Mouse (Mus musculus) adrenal gland, adult 8-10 months (tissue): Measurements from ENCODE around the gene Socs4. TPM values are rescaled to one million over a fixed set of nuclear protein-coding genes. Genes with fewer than 3 reads are reported as not detected.

ENCODE experiments used
- DNase-seq: peaks from one replicate; pipeline ENCODE4 v3.0.0; 2022
- total RNA-seq, 4 experiments: library from RNA; stranded (reverse); gene quantifications; 2 replicates each; pipeline ENCODE4 v1.2.4; 2022

Gene Socs4
- total RNA-seq, 4 experiments from 2014 or later: 19.8 to 21.7 (median 20.8) TPM

DNA sequence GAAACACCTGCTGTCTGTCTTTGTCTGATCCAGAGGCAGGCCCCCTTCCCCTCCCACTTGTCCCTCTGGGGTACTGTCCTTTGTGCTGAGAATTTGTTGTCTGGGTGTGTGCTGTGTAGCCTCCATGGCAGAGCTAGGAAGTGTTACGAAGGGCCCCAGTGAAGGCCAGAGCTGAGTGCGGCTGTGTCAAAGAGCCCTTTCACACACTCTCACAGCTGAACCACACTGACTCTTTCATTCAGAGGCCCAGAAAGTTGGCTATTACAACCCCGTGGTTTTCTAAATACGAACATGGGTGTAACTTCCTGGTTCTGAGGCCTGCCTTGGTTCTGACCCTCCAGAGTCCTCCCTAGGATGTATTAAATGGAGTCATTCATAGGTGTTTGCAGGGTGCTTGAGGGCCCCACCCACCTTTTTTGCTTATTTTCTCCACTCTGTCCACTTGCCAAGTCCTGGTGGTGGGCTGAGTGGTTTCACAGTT is 65.1 kb downstream of the Socs4 start:
- no peak for DNase-seq

Other genes starting within 250 kb of the Socs4 start
- gene Gch1, start 87.5 kb upstream of the Socs4 start, total RNA-seq: 10 to 100 TPM; 54.1 to 98.5 (median 75.2) TPM
- 1 to 10 TPM; 2.1 to 4.8 (median 2.6) TPM for gene Wdhd1, start 74 bp upstream of the Socs4 start, total RNA-seq
- 10 to 100 TPM; 68.5 to 86.6 (median 83.1) TPM for gene Mapk1ip1l, start 21.3 kb downstream of the Socs4 start, total RNA-seq
- gene Lgals3, start 90.8 kb downstream of the Socs4 start, total RNA-seq: 10 to 100 TPM; 13.9 to 50.0 (median 27.4) TPM
- gene Dlgap5, start 141.5 kb downstream of the Socs4 start, total RNA-seq: 1 to 10 TPM; 1.3 to 2.9 (median 2.2) TPM
- gene Fbxo34, start 173.5 kb downstream of the Socs4 start, total RNA-seq: 10 to 100 TPM; 19.9 to 24.6 (median 23.7) TPM